Mouse (Mus musculus): ENCODE results near the gene Myadml2. TPM values are rescaled to one million over a fixed set of nuclear protein-coding genes. Genes with fewer than 3 reads are reported as not detected.

The Myadml2 gene
- polyA plus RNA-seq, 1 experiment from 2014 or later: not detected

DNA sequence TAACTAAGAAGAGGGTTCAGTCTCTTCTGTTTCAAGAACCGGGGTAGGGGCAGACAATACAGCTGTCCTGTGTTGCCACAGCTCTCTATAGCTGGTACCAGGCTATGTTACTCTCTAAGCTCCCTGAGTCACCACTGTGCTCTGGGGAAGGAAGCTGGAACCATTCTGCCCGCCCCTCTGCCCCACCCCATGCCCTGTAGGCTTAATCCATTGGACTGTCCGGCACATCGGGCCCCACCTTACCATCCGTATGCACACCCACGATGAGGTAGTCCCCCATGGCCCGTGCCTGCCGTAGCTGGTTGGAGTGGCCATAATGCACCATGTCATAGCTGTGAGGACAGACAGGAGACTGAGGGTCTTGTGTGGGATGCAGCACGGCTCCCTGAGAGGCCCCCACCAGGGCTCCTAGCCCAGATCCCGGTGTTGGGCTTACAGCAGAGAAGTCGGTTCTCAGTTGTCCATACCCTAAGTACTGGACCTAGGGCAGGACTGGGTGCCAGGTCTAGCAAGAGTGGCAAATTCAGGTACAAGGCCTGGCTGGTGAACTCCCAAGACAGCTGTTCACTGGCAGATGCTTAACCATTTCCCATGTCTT, 32.3 kb downstream of the Myadml2 start:
- Histone ChIP-seq H3K4me2 (replicated peaks; ENCODE audit: low read depth, low read length) (no peak overlapping the region), H3K4me3 (ENCODE audit: low read depth, low read length) (no peak overlapping the region), H3K36me3 (ENCODE audit: control insufficient read depth, insufficient read depth, low read length) (peaks cover 50% of the 10 kb centered on the region), H3K9me3 (ENCODE audit: control insufficient read depth, low read depth, low read length) (no peaks in the 10 kb centered on the region), H3K27ac (ENCODE audit: low read length) (no peak overlapping the region), H3K4me1 (ENCODE audit: control insufficient read depth, insufficient read depth, low read length) (peaks cover 10% of the 10 kb centered on the region), H3K9ac (replicated peaks; ENCODE audit: low read depth, low read length) (no peak overlapping the region), H3K27me3 (ENCODE audit: control insufficient read depth, insufficient read depth, low read length) (no peaks in the 10 kb centered on the region)
- no peak for ATAC-seq (ENCODE audit: insufficient number of reproducible peaks, insufficient read depth, low FRiP score, low read depth)
- WGBS: 91% methylated on average over 11 of the region's 11 CpGs

DNA sequence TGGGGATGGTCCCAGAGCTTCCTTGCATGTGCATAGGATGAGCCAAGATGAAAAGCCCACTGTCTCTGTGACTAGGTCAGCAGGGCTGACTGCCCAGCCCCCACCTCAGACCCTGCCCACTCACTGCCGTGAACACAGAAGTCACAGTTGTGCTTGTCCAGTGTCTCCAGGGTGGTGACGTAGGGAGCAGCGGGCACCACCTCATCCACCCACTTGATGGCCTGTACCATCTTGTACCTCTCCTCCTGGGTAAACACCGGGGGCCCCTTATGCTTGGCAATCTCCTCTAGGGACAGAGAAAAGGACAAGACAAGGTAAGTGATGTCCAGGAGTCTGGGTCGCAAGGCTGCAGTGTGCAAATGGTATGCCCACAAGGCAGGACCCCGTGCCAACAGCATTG, 32.8 kb downstream of the Myadml2 start:
- Histone ChIP-seq H3K4me3 (ENCODE audit: low read depth, low read length) (no peak overlapping the region), H3K4me2 (replicated peaks; ENCODE audit: low read depth, low read length) (no peak overlapping the region), H3K36me3 (ENCODE audit: control insufficient read depth, insufficient read depth, low read length) (peaks cover 50% of the 10 kb centered on the region), H3K27me3 (ENCODE audit: control insufficient read depth, insufficient read depth, low read length) (no peaks in the 10 kb centered on the region), H3K9ac (replicated peaks; ENCODE audit: low read depth, low read length) (no peak overlapping the region), H3K27ac (ENCODE audit: low read length) (no peak overlapping the region), H3K4me1 (ENCODE audit: control insufficient read depth, insufficient read depth, low read length) (peaks cover 10% of the 10 kb centered on the region), H3K9me3 (ENCODE audit: control insufficient read depth, low read depth, low read length) (no peaks in the 10 kb centered on the region)
- ATAC-seq (ENCODE audit: insufficient number of reproducible peaks, insufficient read depth, low FRiP score, low read depth): no peak
- 86% methylated on average over 6 of the region's 6 CpGs for WGBS

DNA sequence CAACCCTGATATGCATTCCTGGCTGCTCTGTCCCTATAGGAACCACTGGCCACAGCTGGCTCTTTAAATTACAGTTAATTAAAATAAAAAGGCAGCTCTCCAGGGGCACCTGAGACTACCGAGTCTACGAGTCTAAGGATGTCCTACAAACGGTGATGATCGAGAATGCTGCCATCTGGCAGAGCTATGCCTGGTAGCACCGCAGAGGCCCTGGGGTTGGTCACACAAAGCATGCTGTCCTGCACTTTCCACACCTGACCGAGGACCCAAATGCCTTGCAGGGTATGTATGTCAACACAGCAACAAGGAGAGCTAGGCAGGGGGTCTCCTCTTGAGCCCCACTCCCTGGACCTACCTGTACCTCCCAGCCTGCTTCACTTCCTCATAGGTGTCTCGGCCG, 34.0 kb downstream of the Myadml2 start:
- no peaks in the 10 kb centered on the region for H3K9me3 ChIP-seq (ENCODE audit: control insufficient read depth, low read depth, low read length)
- no peak overlapping the region for H3K4me2 ChIP-seq (replicated peaks; ENCODE audit: low read depth, low read length)
- 86% methylated on average over 8 of the region's 8 CpGs for WGBS
- H3K9ac ChIP-seq (replicated peaks; ENCODE audit: low read depth, low read length): no peak overlapping the region
- no peak overlapping the region for H3K27ac ChIP-seq (ENCODE audit: low read length)
- no peaks in the 10 kb centered on the region for H3K27me3 ChIP-seq (ENCODE audit: control insufficient read depth, insufficient read depth, low read length)
- peaks cover 41% of the 10 kb centered on the region for H3K36me3 ChIP-seq (ENCODE audit: control insufficient read depth, insufficient read depth, low read length)
- no peak overlapping the region for H3K4me3 ChIP-seq (ENCODE audit: low read depth, low read length)
- H3K4me1 ChIP-seq (ENCODE audit: control insufficient read depth, insufficient read depth, low read length): peaks cover 15% of the 10 kb centered on the region
- no peak for ATAC-seq (ENCODE audit: insufficient number of reproducible peaks, insufficient read depth, low FRiP score, low read depth)

DNA sequence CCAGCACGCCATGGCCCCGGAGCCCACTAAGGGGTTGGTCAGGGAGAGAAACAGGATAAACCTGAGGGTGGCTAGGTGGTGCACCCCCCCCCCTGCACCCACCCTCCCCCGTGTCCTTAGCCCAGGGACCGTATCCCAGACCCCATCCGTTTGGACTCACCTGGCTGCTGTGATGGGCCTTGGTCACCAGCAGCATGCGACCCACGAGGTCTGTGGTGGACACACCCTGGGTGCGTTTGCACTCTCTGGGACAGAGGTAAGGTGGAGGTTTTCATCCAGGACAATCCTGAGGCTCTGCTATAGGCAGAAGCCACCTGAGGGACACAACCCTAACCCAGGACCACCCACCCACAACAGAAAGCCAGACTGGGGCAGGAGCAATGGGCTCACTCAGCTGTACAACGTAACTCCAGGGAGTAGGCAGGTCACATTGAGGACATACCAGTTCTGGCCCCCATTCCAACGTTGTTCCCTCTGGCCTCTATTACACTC, 34.4 kb downstream of the Myadml2 start:
- H3K9me3 ChIP-seq (ENCODE audit: control insufficient read depth, low read depth, low read length): no peaks in the 10 kb centered on the region
- H3K4me3 ChIP-seq (ENCODE audit: low read depth, low read length): no peak overlapping the region
- H3K9ac ChIP-seq (replicated peaks; ENCODE audit: low read depth, low read length): no peak overlapping the region
- no peak overlapping the region for H3K4me2 ChIP-seq (replicated peaks; ENCODE audit: low read depth, low read length)
- H3K27me3 ChIP-seq (ENCODE audit: control insufficient read depth, insufficient read depth, low read length): no peaks in the 10 kb centered on the region
- no peak for ATAC-seq (ENCODE audit: insufficient number of reproducible peaks, insufficient read depth, low FRiP score, low read depth)
- peaks cover 36% of the 10 kb centered on the region for H3K36me3 ChIP-seq (ENCODE audit: control insufficient read depth, insufficient read depth, low read length)
- 86% methylated on average over 10 of the region's 10 CpGs for WGBS
- H3K4me1 ChIP-seq (ENCODE audit: control insufficient read depth, insufficient read depth, low read length): peaks cover 20% of the 10 kb centered on the region
- H3K27ac ChIP-seq (ENCODE audit: low read length): no peak overlapping the region

DNA sequence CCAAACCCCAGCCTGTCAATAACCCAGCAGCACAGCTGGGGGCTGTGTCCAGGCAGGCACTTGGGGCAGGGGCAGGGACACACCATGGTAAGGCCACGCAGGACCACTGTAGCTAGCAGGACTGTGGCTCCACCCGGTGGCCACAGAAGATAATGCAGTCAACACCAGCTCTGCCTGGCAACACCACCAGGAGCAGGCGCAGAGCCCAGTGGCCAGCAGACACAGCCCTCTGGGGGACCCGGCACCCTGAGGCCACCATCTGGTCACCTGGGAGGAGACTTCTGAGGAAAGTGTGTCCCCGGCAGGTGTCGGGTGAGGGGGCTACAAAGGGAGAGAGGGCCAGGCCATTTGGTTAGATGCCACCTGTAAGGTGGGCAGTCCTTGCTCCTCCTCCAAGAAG, 35.2 kb downstream of the Myadml2 start:
- Histone ChIP-seq H3K4me2 (replicated peaks; ENCODE audit: low read depth, low read length) (no peak overlapping the region), H3K27me3 (ENCODE audit: control insufficient read depth, insufficient read depth, low read length) (no peaks in the 10 kb centered on the region), H3K36me3 (ENCODE audit: control insufficient read depth, insufficient read depth, low read length) (peaks cover 34% of the 10 kb centered on the region), H3K9me3 (ENCODE audit: control insufficient read depth, low read depth, low read length) (no peaks in the 10 kb centered on the region), H3K9ac (replicated peaks; ENCODE audit: low read depth, low read length) (no peak overlapping the region), H3K4me3 (ENCODE audit: low read depth, low read length) (no peak overlapping the region), H3K27ac (ENCODE audit: low read length) (no peak overlapping the region), H3K4me1 (ENCODE audit: control insufficient read depth, insufficient read depth, low read length) (peaks cover 27% of the 10 kb centered on the region)
- ATAC-seq (ENCODE audit: insufficient number of reproducible peaks, insufficient read depth, low FRiP score, low read depth): no peak
- 28% methylated on average over 6 of the region's 6 CpGs for WGBS

DNA sequence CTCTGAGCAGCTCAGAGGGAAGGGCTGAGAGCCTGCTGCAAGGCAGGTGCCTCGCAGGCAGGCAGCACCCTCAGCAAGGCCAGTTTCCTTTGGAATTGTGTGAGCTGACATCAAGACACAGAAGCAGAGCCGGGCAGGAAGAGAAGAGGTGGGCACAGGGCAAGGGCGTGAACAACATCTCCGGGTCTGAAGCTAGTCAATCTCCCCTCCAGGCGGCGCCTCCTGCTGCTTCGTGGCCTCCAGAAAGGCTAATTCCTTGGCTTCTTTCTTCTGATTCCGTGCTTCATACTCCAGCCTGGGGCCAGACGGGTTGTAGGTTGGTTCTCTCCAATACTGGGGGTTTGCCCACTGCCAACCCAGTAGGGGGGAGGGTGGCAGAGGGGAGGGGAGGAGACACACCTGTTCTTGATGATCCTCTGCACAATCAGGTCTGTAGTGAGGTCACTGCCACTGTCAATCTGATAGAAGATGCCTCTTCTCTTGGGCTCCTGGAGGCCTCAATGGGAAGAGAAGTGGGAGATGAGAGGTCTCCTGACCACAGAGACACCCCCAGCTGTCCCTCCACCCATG, 37.4 kb downstream of the Myadml2 start:
- Histone ChIP-seq H3K9me3 (ENCODE audit: control insufficient read depth, low read depth, low read length) (no peaks in the 10 kb centered on the region), H3K27me3 (ENCODE audit: control insufficient read depth, insufficient read depth, low read length) (no peaks in the 10 kb centered on the region), H3K4me2 (replicated peaks; ENCODE audit: low read depth, low read length) (no peak overlapping the region), H3K4me3 (ENCODE audit: low read depth, low read length) (no peak overlapping the region), H3K9ac (replicated peaks; ENCODE audit: low read depth, low read length) (no peak overlapping the region), H3K27ac (ENCODE audit: low read length) (no peak overlapping the region), H3K36me3 (ENCODE audit: control insufficient read depth, insufficient read depth, low read length) (peaks cover 37% of the 10 kb centered on the region), H3K4me1 (ENCODE audit: control insufficient read depth, insufficient read depth, low read length) (peaks cover 21% of the 10 kb centered on the region)
- no peak for ATAC-seq (ENCODE audit: insufficient number of reproducible peaks, insufficient read depth, low FRiP score, low read depth)
- WGBS: 88% methylated on average over 9 of the region's 9 CpGs

DNA sequence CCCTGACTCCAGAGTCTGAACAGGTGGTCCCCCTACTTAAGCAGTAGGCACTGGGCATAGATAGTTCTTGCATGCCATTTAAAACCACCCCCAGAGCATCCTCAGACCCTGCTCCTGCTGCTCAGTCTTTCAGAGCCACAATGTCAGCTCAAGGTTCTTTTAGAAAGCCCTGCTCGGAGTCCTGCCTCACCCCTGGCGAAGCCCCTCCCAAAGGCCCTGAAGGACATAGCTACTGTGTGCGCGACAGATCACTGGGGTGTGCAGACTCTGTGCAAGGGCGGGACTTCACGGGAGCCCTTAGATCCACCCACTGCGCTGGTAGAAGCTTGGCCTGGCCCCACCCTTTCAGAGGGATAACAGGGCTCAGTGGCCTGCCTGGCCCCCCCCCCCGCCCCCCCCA, 38.7 kb downstream of the Myadml2 start:
- Histone ChIP-seq H3K4me2 (replicated peaks; ENCODE audit: low read depth, low read length) (no peak overlapping the region), H3K36me3 (ENCODE audit: control insufficient read depth, insufficient read depth, low read length) (peaks cover 50% of the 10 kb centered on the region), H3K27me3 (ENCODE audit: control insufficient read depth, insufficient read depth, low read length) (no peaks in the 10 kb centered on the region), H3K9me3 (ENCODE audit: control insufficient read depth, low read depth, low read length) (no peaks in the 10 kb centered on the region), H3K4me3 (ENCODE audit: low read depth, low read length) (no peak overlapping the region), H3K4me1 (ENCODE audit: control insufficient read depth, insufficient read depth, low read length) (peaks cover 21% of the 10 kb centered on the region), H3K9ac (replicated peaks; ENCODE audit: low read depth, low read length) (no peak overlapping the region), H3K27ac (ENCODE audit: low read length) (no peak overlapping the region)
- WGBS: 42% methylated on average over 8 of the region's 8 CpGs
- ATAC-seq (ENCODE audit: insufficient number of reproducible peaks, insufficient read depth, low FRiP score, low read depth): peak; percentile 73

DNA sequence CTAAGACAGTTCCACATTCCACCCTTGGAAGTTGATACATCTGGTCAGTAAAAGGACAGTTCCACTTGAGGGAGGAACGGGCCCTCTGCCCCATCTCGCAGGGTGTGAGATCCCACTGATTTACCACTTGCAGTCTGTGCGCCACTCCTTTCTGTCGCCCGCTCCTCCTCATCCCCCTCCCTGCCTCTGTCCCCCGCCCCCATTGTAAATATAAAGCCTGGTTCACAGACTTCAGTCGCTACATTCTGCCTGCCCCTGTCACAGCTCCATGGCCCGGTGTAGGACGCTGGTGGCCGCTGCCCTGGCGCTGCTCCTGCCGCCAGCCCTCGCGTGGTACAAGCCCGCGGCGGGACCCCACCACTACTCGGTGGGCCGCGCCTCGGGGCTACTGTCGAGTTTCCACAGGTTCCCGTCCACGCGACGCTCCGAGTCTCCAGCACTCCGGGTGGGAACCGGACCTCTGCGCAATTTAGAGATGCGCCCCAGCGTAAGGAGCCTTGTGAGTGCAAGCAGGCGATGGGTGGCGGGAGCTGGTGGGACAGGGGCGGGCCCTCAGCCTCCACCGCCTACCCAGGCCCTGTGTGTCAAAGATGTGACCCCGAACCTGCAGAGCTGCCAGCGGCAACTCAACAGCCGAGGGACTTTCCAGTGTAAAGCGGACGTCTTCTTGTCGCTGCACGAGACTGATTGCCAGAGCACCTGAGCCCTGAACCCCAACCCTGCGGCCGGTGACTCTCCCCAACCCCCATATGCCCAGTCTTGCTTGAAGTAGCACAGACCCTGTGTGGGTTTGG, 39.5 kb downstream of the Myadml2 start, which contains the start of gene Npb:
TSS of gene Npb (plus strand) at position 237 of the 794 bp plus-strand sequence.
- Histone ChIP-seq H3K4me1 (ENCODE audit: control insufficient read depth, insufficient read depth, low read length) (peaks cover 21% of the 10 kb centered on the region), H3K9me3 (ENCODE audit: control insufficient read depth, low read depth, low read length) (no peaks in the 10 kb centered on the region), H3K4me2 (replicated peaks; ENCODE audit: low read depth, low read length) (peak within 1 kb of the TSS; percentile 70), H3K27me3 (ENCODE audit: control insufficient read depth, insufficient read depth, low read length) (no peaks in the 10 kb centered on the region), H3K9ac (replicated peaks; ENCODE audit: low read depth, low read length) (peak within 1 kb of the TSS; percentile 42; the same call in 1 of the 2 replicates), H3K4me3 (ENCODE audit: low read depth, low read length) (peak within 1 kb of the TSS; percentile 29), H3K36me3 (ENCODE audit: control insufficient read depth, insufficient read depth, low read length) (peaks cover 48% of the 10 kb centered on the region), H3K27ac (ENCODE audit: low read length) (no peak within 1 kb of the TSS)
- 2% methylated on average over 45 of the region's 45 CpGs for WGBS
- 0 out of 2 replicates have a peak, but pooled peaks have one; percentile 34 for ATAC-seq (ENCODE audit: insufficient number of reproducible peaks, insufficient read depth, low FRiP score, low read depth)

All from stomach, embryonic 14.5 days (tissue).